Mouse (Mus musculus) thymus, adult 2 months (tissue): ENCODE measurements around the gene Sptb. TPM values are rescaled to one million over a fixed set of nuclear protein-coding genes. Genes with fewer than 3 reads are reported as not detected.

Experiments
- DNase-seq: peaks from one replicate; pipeline ENCODE4 v3.0.0; 2021
- H3K27ac ChIP-seq: fragments of 200-500 bp; 2 replicates; pipeline ENCODE4 v1.5.1; 2012; ENCODE audit warnings: low read length, control low read depth; ENCODE audit not compliant: control insufficient read depth, insufficient read depth
- H3K27me3 ChIP-seq: fragments of 200-500 bp; 2 replicates; pipeline ENCODE4 v1.6.1; 2012; ENCODE audit warnings: mild to moderate bottlenecking, low read length, moderate library complexity, mixed read lengths; ENCODE audit not compliant: control insufficient read depth, insufficient read depth
- H3K36me3 ChIP-seq: fragments of 200-500 bp; 2 replicates; pipeline ENCODE4 v1.6.1; 2012; ENCODE audit warnings: mild to moderate bottlenecking, low read length, moderate library complexity; ENCODE audit not compliant: control insufficient read depth, insufficient read depth
- H3K4me1 ChIP-seq: fragments of 200-500 bp; replicated peaks from 2 replicates; pipeline ENCODE4 v1.6.1; 2012; ENCODE audit warnings: low read length; ENCODE audit not compliant: control insufficient read depth, insufficient read depth
- H3K4me3 ChIP-seq: fragments of 200-500 bp; 2 replicates; pipeline ENCODE4 v1.5.1; 2012; ENCODE audit warnings: mild to moderate bottlenecking, low read length, control low read depth, moderate library complexity; ENCODE audit not compliant: control insufficient read depth, insufficient read depth
- CTCF ChIP-seq: fragments of 200-500 bp; IDR thresholded peaks from 2 replicates; pipeline ENCODE4 v1.5.1; 2012; ENCODE audit warnings: mild to moderate bottlenecking, control low read depth, low read length, moderate library complexity, borderline replicate concordance; ENCODE audit not compliant: control insufficient read depth, poor library complexity, insufficient read depth; ENCODE audit errors: extremely low read depth
- POLR2A ChIP-seq: fragments of 200-500 bp; IDR thresholded peaks from 2 replicates; pipeline ENCODE4 v1.6.1; 2012; ENCODE audit warnings: mild to moderate bottlenecking, low read length, control low read depth, moderate library complexity; ENCODE audit not compliant: control insufficient read depth, poor library complexity, insufficient read depth; ENCODE audit errors: extremely low read depth
- WGBS: fragments of 180-500 bp; shearing (Covaris S2); methylation state at CpG from one replicate; pipeline ENCODE4 v1.1.7; 2018; 5-methylcytosine and 5-hydroxymethylcytosine counted together
- polyA plus RNA-seq: library from polyadenylated mRNA; depleted of rRNA; stranded (reverse); fragments of >200 nt; gene quantifications from 2 replicates; pipeline ENCODE4 v1.2.3, GENCODE M21; 2012; rRNA removed

The Sptb gene
- polyA plus RNA-seq, 1 experiment, result 3.0 TPM

DNA sequence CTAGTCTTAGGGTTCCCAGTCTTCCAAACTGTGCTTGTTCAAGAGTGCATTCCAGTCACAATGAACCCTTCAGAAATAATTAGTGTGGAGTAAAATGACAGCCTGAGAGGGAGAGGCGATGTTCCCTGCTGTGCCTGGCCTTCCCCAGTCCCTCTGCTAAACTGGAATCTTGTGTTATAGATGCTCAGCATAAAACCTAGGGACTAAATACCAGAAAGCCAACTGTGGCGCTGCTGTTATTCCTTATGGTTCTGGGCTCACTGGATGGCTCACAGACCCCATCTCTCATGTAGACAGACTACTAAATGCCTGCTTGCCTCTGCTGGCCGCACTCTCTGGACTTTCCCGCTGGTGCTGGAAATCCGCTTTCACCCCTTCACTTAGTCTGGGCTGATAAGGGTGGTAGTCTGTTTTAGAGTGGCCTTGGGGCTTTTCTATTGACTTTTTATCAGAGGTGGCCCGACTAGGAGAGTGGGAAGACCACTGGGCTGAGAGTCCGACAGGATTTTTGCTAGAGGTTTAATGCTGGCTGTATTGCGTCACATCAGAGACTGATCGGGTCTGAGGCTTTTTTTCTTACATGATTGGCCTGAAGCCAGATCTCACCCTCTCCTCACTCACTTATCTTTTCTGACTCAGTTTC is 175.6 kb downstream of the Sptb start:
- Histone ChIP-seq H3K4me1 (peaks cover 43% of the 10 kb centered on the region), H3K27ac (no peak overlapping the region), H3K27me3 (no peaks in the 10 kb centered on the region; the same call in 1 of the 2 replicates), H3K36me3 (no peaks in the 10 kb centered on the region), H3K4me3 (no peak overlapping the region)
- DNase-seq, result no peak
- no peak for TF ChIP-seq CTCF
- TF ChIP-seq POLR2A, result no peak
- WGBS, result 71% methylated on average over 9 of the region's 9 CpGs

DNA sequence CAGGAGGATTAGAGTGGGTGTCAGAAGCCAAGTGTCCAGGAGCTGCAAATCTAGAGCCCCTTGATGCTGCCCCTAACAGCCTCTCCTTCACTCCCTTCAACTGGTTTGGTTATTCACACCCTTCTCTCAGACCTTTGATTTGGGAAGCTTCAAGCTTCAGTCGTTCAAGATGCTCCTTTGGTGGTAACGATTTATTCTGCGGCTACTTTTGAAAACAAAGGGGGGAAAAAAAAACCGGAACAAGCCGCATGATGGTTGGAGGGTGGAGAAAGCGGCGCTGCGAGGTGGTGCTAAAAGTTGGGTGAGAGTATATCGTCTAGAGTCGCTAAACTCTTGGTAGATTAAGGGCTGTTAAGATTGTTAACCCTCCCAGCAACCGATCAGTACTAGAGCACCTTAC is 176.1 kb downstream of the Sptb start:
- no peak for DNase-seq
- H3K4me3 ChIP-seq, result peak overlapping the region; percentile 52

DNA sequence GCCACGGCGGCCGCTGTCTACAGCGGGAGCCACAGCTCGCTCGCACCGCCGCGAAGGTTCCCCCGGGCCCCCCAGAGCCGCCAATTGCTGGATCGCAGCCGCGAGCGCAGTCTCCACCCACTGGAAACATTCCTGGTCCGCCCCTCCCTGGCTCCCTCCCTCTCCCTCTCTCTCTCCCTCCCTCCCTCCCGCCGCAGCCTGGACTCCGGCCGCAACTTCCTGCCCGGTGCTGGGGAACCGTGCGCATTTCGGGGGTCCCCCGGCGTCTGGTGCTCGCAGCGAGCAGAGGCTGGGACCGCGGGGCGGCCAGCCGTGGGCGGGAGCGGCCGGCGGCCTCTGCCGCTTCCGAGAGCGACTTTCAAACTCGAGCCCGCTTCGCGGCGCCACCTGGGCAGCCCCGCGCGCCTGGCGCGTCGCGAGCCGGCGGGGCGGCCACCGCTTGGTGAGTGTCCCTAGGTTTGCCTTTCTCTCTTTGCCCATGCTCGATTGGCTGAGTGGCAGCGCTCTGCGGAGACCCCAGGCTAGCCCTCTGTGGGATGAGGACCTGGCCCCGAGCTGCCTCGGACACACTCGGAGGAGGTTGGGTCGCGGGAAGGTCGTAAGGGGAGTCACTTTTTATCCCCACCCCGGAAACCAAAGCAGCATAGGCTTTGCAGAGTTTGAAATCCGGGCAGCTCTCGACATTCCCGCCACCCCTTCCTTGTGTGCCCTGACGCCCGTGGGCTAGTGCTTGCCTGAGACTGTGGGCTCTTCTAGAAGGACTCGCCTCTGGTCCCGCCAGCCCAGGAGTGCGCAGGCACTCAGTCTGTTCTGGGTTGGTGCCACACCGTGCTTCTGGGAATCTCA is 176.7 kb downstream of the Sptb start:
- peak; percentile 51 for DNase-seq
- TF ChIP-seq CTCF (no peak), POLR2A (no peak)
- H3K27ac ChIP-seq, result no peak overlapping the region

More for the DNA sequence above, 176.1 kb downstream of the Sptb start:
- Histone ChIP-seq H3K4me1 (peaks cover 43% of the 10 kb centered on the region), H3K27me3 (no peaks in the 10 kb centered on the region; the same call in 1 of the 2 replicates), H3K36me3 (no peaks in the 10 kb centered on the region), H3K27ac (no peak overlapping the region)
- TF ChIP-seq CTCF (no peak), POLR2A (no peak)
- 4% methylated on average over 11 of the region's 11 CpGs for WGBS

GRCm38 (mm10) chr12:76532926-76533376 is 177.4 kb downstream of the Sptb start:
- Histone ChIP-seq H3K4me1 (peaks cover 39% of the 10 kb centered on the region), H3K27ac (no peak overlapping the region), H3K27me3 (no peaks in the 10 kb centered on the region; the same call in 1 of the 2 replicates), H3K36me3 (no peaks in the 10 kb centered on the region), H3K4me3 (peak overlapping the region; percentile 52)
- peak; percentile 24 for DNase-seq
- under 1% methylated on average over 31 of the region's 31 CpGs for WGBS
- no peak for TF ChIP-seq CTCF
- TF ChIP-seq POLR2A, result no peak

More for the DNA sequence above, 176.7 kb downstream of the Sptb start:
- under 1% methylated on average over 71 of the region's 74 CpGs for WGBS
- no peaks in the 10 kb centered on the region for H3K36me3 ChIP-seq
- H3K27me3 ChIP-seq, result no peaks in the 10 kb centered on the region; the same call in 1 of the 2 replicates
- H3K4me3 ChIP-seq, result peak overlapping the region; percentile 52
- peaks cover 43% of the 10 kb centered on the region for H3K4me1 ChIP-seq

GRCm38 (mm10) chr12:76531986-76532925 is 178.1 kb downstream of the Sptb start:
- 22% methylated on average over 19 of the region's 19 CpGs for whole genome bisulfite sequencing
- Histone ChIP-seq H3K36me3 (no peaks in the 10 kb centered on the region), H3K4me1 (peaks cover 36% of the 10 kb centered on the region), H3K27ac (no peak overlapping the region), H3K27me3 (no peaks in the 10 kb centered on the region; the same call in 1 of the 2 replicates), H3K4me3 (peak overlapping the region; percentile 52)
- no peak for TF ChIP-seq POLR2A
- no peak for DNase-seq

DNA sequence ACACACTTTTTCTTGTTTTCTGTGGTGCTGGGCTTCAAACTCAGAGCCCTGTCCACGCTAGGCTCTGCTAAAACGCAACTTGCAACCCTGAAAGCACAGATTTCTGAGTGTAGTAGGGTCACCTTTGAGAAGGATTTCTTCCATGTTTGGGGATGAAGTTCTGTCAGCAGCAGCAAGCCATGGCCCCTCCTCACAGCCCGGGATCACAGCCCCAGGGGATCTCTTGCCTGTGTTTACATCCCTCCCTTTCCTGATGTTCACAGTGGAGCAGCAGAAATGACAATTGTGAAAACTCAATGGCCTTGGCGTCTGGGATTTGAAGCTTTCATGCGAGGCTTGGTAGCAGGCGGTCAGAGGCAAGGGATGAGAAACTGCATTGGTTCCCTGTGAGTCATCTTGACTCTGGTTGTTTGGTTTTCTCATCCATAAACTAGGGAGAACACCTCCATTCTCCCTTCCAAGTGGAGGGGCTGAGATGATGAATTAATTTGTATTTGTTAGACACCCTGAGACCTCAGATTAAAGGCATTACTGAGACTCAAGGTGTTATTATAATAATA is 179.7 kb downstream of the Sptb start, which contains the start of gene Plekhg3:
Gene Plekhg3 (plus strand): TSS at position 312 of the 560 bp plus-strand sequence.
- Histone ChIP-seq H3K36me3 (no peaks in the 10 kb centered on the region), H3K4me3 (no peak within 1 kb of the TSS), H3K4me1 (peaks cover 27% of the 10 kb centered on the region), H3K27ac (no peak within 1 kb of the TSS), H3K27me3 (no peaks in the 10 kb centered on the region; the same call in 1 of the 2 replicates)
- WGBS, result 96% methylated on average over 6 of the region's 6 CpGs
- TF ChIP-seq CTCF, result no peak
- no peak for TF ChIP-seq POLR2A
- DNase-seq, result no peak

Other genes starting within 250 kb of the Sptb start
- gene Plekhg3, start 179.7 kb downstream of the Sptb start, polyA plus RNA-seq, result 12.0 and 13.6 TPM in 2 replicates
- 61.6 and 68.3 TPM in 2 replicates for gene Churc1, start 55.0 kb upstream of the Sptb start, polyA plus RNA-seq
- 50.9 and 51.3 TPM in 2 replicates for gene Fntb, start 55.0 kb upstream of the Sptb start, polyA plus RNA-seq
- 5.4 and 6.3 TPM in 2 replicates for gene Gpx2, start 85.0 kb upstream of the Sptb start, polyA plus RNA-seq
- 18.6 and 21.9 TPM in 2 replicates for gene Rab15, start 112.4 kb upstream of the Sptb start, polyA plus RNA-seq